In the genomic region with DNA sequence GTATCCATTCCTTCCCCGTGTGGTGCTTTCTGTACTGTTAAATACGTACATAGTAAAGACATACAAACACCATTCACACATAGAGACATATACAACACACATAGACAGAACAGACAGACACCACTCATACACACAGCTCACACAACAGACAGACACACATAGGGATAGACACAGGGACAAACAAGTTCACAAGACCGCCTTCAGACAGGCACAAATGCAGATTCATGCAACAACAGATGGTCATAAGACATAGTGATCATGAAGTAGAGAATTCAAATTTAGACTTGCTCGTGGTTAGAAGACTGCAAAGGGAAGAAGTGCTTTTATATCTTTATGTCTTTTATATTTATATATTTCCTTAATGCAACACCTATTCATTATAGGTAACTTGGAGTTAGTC, we compare ENCODE assay signal across 27 mouse cellular contexts. TPM values are rescaled to one million over a fixed set of nuclear protein-coding genes. Genes with fewer than 3 reads are reported as not detected.
A peak's percentile ranks its signal among the peaks of the same experiment; 100 is the strongest.
DNase-seq lines count a peak whose midpoint lies in the region; ATAC-seq and TF ChIP-seq lines count a peak whose summit lies in the region.
"Had no signal": no experiment of that assay in that cellular context is flagged by ENCODE, and none has a peak within 500 bp of the region (broad histone marks: within the 10 kb centered on the region; RNA-seq: fewer than 3 reads in every experiment).

No protein-coding gene starts in this region.

- H3K27ac ChIP-seq in left cerebral cortex, adult 2 months = peak overlapping the region; percentile 10; the same call in 1 of the 2 replicates
- H3K27ac ChIP-seq in CH12.LX (ENCODE audit: insufficient read depth, low read depth) (no peak overlapping the region), macrophage (peak overlapping the region; percentile 98)
- H3K27ac ChIP-seq in bone marrow macrophage, adult 2 months (ENCODE audit: insufficient read depth, low read depth, low read length) = peak overlapping the region; percentile 17; the same call in 1 of the 2 replicates
- no peak overlapping the region for H3K27ac ChIP-seq in forebrain, embryonic 13.5 days
- H3K27ac ChIP-seq: embryonic facial prominence, embryonic 13.5 days; embryonic facial prominence, embryonic 15.5 days; forebrain, embryonic 10.5 days; forebrain, embryonic 12.5 days; forebrain, embryonic 15.5 days had no signal

- peaks cover 21 to 60% of the 10 kb centered on the region in 2 experiments for H3K4me1 ChIP-seq in CH12.LX (ENCODE audit: control insufficient read depth in 1 of 2, insufficient read depth in 2 of 2)
- H3K4me1 ChIP-seq in bone marrow macrophage, adult 2 months (ENCODE audit: control insufficient read depth, insufficient read depth, low read length) = peaks cover 60% of the 10 kb centered on the region
- H3K4me1 ChIP-seq in forebrain, embryonic 13.5 days = peaks cover 7% of the 10 kb centered on the region; the same call in 1 of the 2 replicates

- ATAC-seq in forebrain, embryonic 13.5 days = no peak
- ATAC-seq: forebrain, embryonic 15.5 days; forebrain, postnatal 0 days; Patski had no signal

- 78% methylated on average over 4 of the region's 4 CpGs for WGBS in macrophage (ENCODE audit: missing documents)
- 87% methylated on average over 4 of the region's 4 CpGs for WGBS in forebrain, embryonic 13.5 days

- no peak for TF ChIP-seq CTCF in left cerebral cortex, adult 2 months (IDR thresholded peaks at IDR 0.05)
- no peak for TF ChIP-seq CTCF in CH12.LX (conservative IDR thresholded peaks at IDR 0.05 in 1 of 2, IDR thresholded peaks at IDR 0.05 in 1 of 2; ENCODE audit: low read depth in 2 of 2, low read length in 2 of 2)
- TF ChIP-seq CTCF in bone marrow macrophage, adult 2 months (IDR thresholded peaks at IDR 0.05; ENCODE audit: low read depth, low read length) = no peak

- peak overlapping the region; percentile 74; the same call in 1 of the 2 replicates for H3K4me2 ChIP-seq in CH12.LX (ENCODE audit: insufficient read depth, low read depth, poor library complexity, severe bottlenecking)
- H3K4me2 ChIP-seq in forebrain, embryonic 13.5 days = no peak overlapping the region
- H3K4me2 ChIP-seq: embryonic facial prominence, embryonic 13.5 days; embryonic facial prominence, embryonic 15.5 days; forebrain, embryonic 12.5 days; forebrain, embryonic 15.5 days had no signal

- no peak for TF ChIP-seq EP300 in CH12.LX (IDR thresholded peaks at IDR 0.05; ENCODE audit: low read length)

- no peaks in the 10 kb centered on the region for H3K79me2 ChIP-seq in CH12.LX (replicated peaks; ENCODE audit: control insufficient read depth, extremely low read depth, insufficient read depth, poor library complexity, severe bottlenecking)
- H3K79me2 ChIP-seq in macrophage (ENCODE audit: inconsistent target) = peaks cover 31% of the 10 kb centered on the region

- TF ChIP-seq POLR2A in CH12.LX (IDR thresholded peaks at IDR 0.05; ENCODE audit: low read depth, low read length) = no peak
- TF ChIP-seq POLR2A in bone marrow macrophage, adult 2 months (IDR thresholded peaks at IDR 0.05; ENCODE audit: borderline replicate concordance, low read depth, low read length) = no peak

- H3K4me3 ChIP-seq in left cerebral cortex, adult 2 months = no peak overlapping the region
- H3K4me3 ChIP-seq in CH12.LX (replicated peaks in 1 of 3; ENCODE audit: low read depth in 2 of 3, low read length in 2 of 3, poor library complexity in 1 of 3) (peak overlapping the region in 2 of 3 experiments; percentile 28 to 37), macrophage (ENCODE audit: inconsistent target) (no peak overlapping the region)
- no peak overlapping the region for H3K4me3 ChIP-seq in bone marrow macrophage, adult 2 months (ENCODE audit: insufficient read depth, low read length)
- no peak overlapping the region for H3K4me3 ChIP-seq in forebrain, embryonic 13.5 days
- H3K4me3 ChIP-seq: embryonic facial prominence, embryonic 13.5 days; embryonic facial prominence, embryonic 15.5 days; erythroblast, embryonic 14.5 days; forebrain, embryonic 10.5 days; forebrain, embryonic 12.5 days; forebrain, embryonic 15.5 days had no signal

- intact Hi-C loops in left cerebral cortex, adult 2 months (cut with DNase I) = no loop called here
- intact Hi-C loops in left cerebral cortex, postnatal 10 days (cut with DNase I) = no loop called here

- peaks cover 2% of the 10 kb centered on the region for H3K9me3 ChIP-seq in CH12.LX (replicated peaks; ENCODE audit: low read length)
- H3K9me3 ChIP-seq in forebrain, embryonic 13.5 days (replicated peaks) = no peaks in the 10 kb centered on the region
- H3K9me3 ChIP-seq: embryonic facial prominence, embryonic 13.5 days; embryonic facial prominence, embryonic 15.5 days; forebrain, embryonic 10.5 days; forebrain, embryonic 12.5 days; forebrain, embryonic 15.5 days; G1E had no signal

- H3K27me3 ChIP-seq in CH12.LX (replicated peaks) = no peaks in the 10 kb centered on the region
- H3K27me3 ChIP-seq in forebrain, embryonic 13.5 days = peaks cover 5% of the 10 kb centered on the region; the same call in 1 of the 2 replicates
- H3K27me3 ChIP-seq: embryonic facial prominence, embryonic 13.5 days; embryonic facial prominence, embryonic 15.5 days; forebrain, embryonic 15.5 days; Patski had no signal

- no peak overlapping the region; the same call in 1 of the 2 replicates for H3K9ac ChIP-seq in CH12.LX (ENCODE audit: insufficient read depth, low read depth)
- no peak overlapping the region for H3K9ac ChIP-seq in forebrain, embryonic 13.5 days
- H3K9ac ChIP-seq: embryonic facial prominence, embryonic 13.5 days; embryonic facial prominence, embryonic 15.5 days; forebrain, embryonic 12.5 days; forebrain, embryonic 15.5 days; forebrain, postnatal 0 days had no signal

- dilution Hi-C loops in CH12.LX (cut with MboI; ENCODE audit: extremely low pct_ligation_motif_present, extremely low pct_unique_long_range_greater_than_20kb, low sequenced_read_pairs) = no loop called here

- in situ Hi-C loops in CH12.LX (cut with MboI; ENCODE audit: low pct_ligation_motif_present, low pct_unique_long_range_greater_than_20kb, low sequenced_read_pairs) = no loop called here

- no peak for DNase-seq in left cerebral cortex, adult 2 months (ENCODE audit: extremely low spot score in 1 of 2, low spot score in 2 of 2)
- DNase-seq in left cerebral cortex, postnatal 10 days (ENCODE audit: extremely low spot score in 1 of 2, low spot score in 2 of 2) = no peak
- no peak for DNase-seq in CH12.LX (ENCODE audit: extremely low read depth)
- no peak for DNase-seq in ovary, postnatal 10 days (ENCODE audit: low spot score)
- no peak for DNase-seq in frontal cortex, postnatal 14 days (ENCODE audit: low spot score in 2 of 2)
- DNase-seq: adrenal gland, adult 2 months; adrenal gland, postnatal 10 days; adrenal gland, postnatal 25 days; cerebellum, adult 11 months; cerebellum, adult 18-20 months; cerebellum, adult 8-10 months; cerebellum, adult 9-11 months; cerebellum, postnatal 14 days; cerebellum, postnatal 36 days; embryo, embryonic 11 days; forebrain, postnatal 0 days had no signal

- no peaks in the 10 kb centered on the region for H3K36me3 ChIP-seq in CH12.LX (replicated peaks in 1 of 2; ENCODE audit: control insufficient read depth in 1 of 2, insufficient read depth in 1 of 2, low read length in 1 of 2)
- no peaks in the 10 kb centered on the region for H3K36me3 ChIP-seq in macrophage (ENCODE audit: inconsistent target)
- H3K36me3 ChIP-seq in forebrain, embryonic 13.5 days (ENCODE audit: poor library complexity, severe bottlenecking) = no peaks in the 10 kb centered on the region
- H3K36me3 ChIP-seq: embryonic facial prominence, embryonic 13.5 days; embryonic facial prominence, embryonic 15.5 days; forebrain, embryonic 10.5 days; forebrain, embryonic 12.5 days; forebrain, embryonic 15.5 days; G1E had no signal

- TF ChIP-seq RAD21 in CH12.LX (IDR thresholded peaks at IDR 0.05; ENCODE audit: low read depth, low read length) = no peak

TF ChIP-seq in CH12.LX, 34 proteins besides CTCF, POLR2A, EP300 and RAD21:
- TF ChIP-seq JUN (IDR thresholded peaks at IDR 0.05; ENCODE audit: insufficient read depth, low read depth, low read length) = no peak
- TF ChIP-seq MAZ (IDR thresholded peaks at IDR 0.05; ENCODE audit: low read depth, low read length) = no peak

RNA-seq across cellular contexts. Expression of a gene that starts 2.9 kb away (rescaled TPM):
- 1 to 10 TPM; 6.5 to 9.6 TPM for total RNA-seq in left cerebral cortex, adult 2 months (2021)
- 1 to 10 TPM; 3.4 to 4.2 TPM for total RNA-seq in left cerebral cortex, postnatal 10 days (2021)
- total RNA-seq in CH12.LX (2012; rRNA removed) (2.4 and 3.2 TPM in 2 replicates), CH12.LX (2014; rRNA removed) (1.4 and 1.8 TPM in 2 replicates)
- polyA plus RNA-seq in CH12.LX (2012; ENCODE audit: insufficient read length, low read depth) (2.8 TPM in 2 replicates), macrophage (2018) (44.2 to 693 TPM (median 52.7 TPM) in 3 replicates)
- polyA plus RNA-seq in bone marrow macrophage, adult 2 months (2012; ENCODE audit: insufficient read depth, insufficient read length, missing spikeins) = 16.7 and 18.6 TPM in 2 replicates
- 100 to 1,000 TPM in 7 of 26 experiments, 10 to 100 TPM in 18, 1 to 10 TPM in 1; 9.6 to 345 (median 38.2) TPM for total RNA-seq in macrophage (2018; cell fraction: chromatin; rRNA removed)
- 100 to 1,000 TPM in 7 of 26 experiments, 10 to 100 TPM in 19; 41.3 to 309 (median 83.1) TPM for total RNA-seq in macrophage (2018; cell fraction: cytosol; rRNA removed)
- total RNA-seq in macrophage (2018; cell fraction: nucleus; rRNA removed) = 100 to 1,000 TPM in 13 of 26 experiments, 10 to 100 TPM in 13; 32.6 to 727 (median 100) TPM
- polyA plus RNA-seq in forebrain, embryonic 13.5 days (2015; fragmentation: Nextera tagmentation; extraction: Ambion mirVana) = 0.27 and 0.35 TPM in 2 replicates
- polyA plus RNA-seq: erythroblast, embryonic 14.5 days; G1E had no signal

RNA-seq across cellular contexts. Expression of a gene that starts 39.6 kb away (rescaled TPM):
- 100 to 1,000 TPM; 328 to 345 TPM for total RNA-seq in left cerebral cortex, adult 2 months (2021)
- 100 to 1,000 TPM; 255 to 269 TPM for total RNA-seq in left cerebral cortex, postnatal 10 days (2021)
- total RNA-seq in CH12.LX (2012; rRNA removed) = 18.5 and 19.8 TPM in 2 replicates
- total RNA-seq in CH12.LX (2014; rRNA removed) = 15.7 and 17.1 TPM in 2 replicates
- polyA plus RNA-seq in CH12.LX (2012; ENCODE audit: insufficient read length, low read depth) = 33.1 and 34.7 TPM in 2 replicates
- 18.2 and 24.6 TPM in 2 replicates for polyA plus RNA-seq in bone marrow macrophage, adult 2 months (2012; ENCODE audit: insufficient read depth, insufficient read length, missing spikeins)
- total RNA-seq in macrophage (2018; cell fraction: chromatin; rRNA removed) = 100 to 1,000 TPM in 3 of 26 experiments, 10 to 100 TPM in 23; 14.3 to 109 (median 64.6) TPM
- total RNA-seq in macrophage (2018; cell fraction: cytosol; rRNA removed) = 10 to 100 TPM in 19 of 26 experiments, 1 to 10 TPM in 7; 4.5 to 18.4 (median 13.5) TPM
- 10 to 100 TPM in 25 of 26 experiments, 1 to 10 TPM in 1; 7.4 to 72.9 (median 29.9) TPM for total RNA-seq in macrophage (2018; cell fraction: nucleus; rRNA removed)
- polyA plus RNA-seq in macrophage (2018) = 12.2 to 24.7 TPM (median 16.2 TPM) in 3 replicates
- polyA plus RNA-seq in forebrain, embryonic 13.5 days (2015; fragmentation: Nextera tagmentation; extraction: Ambion mirVana) = 60.7 and 81.8 TPM in 2 replicates

Comparison
In these comparisons a context has a peak if more than half of its experiments do, and no peak if none do; other contexts are left out.
1. H3K27ac ChIP-seq: peak in left cerebral cortex, adult 2 months (single experiment), bone marrow macrophage, adult 2 months (single experiment) and macrophage (single experiment); none in CH12.LX (single experiment) and forebrain, embryonic 13.5 days (single experiment).
2. H3K4me3 ChIP-seq: peak in CH12.LX (2 of 3); none in left cerebral cortex, adult 2 months (single experiment), bone marrow macrophage, adult 2 months (single experiment), macrophage (single experiment) and forebrain, embryonic 13.5 days (single experiment).